In genomic region chr10:87904324-87904723, GRCm38 (mm10) we compare ENCODE assay signal across 28 mouse cellular contexts. TPM values are rescaled to one million over a fixed set of nuclear protein-coding genes. Genes with fewer than 3 reads are reported as not detected.
DNase-seq lines count a peak whose midpoint lies in the region; ATAC-seq lines count a peak whose summit lies in the region.
"Had no signal": no experiment of that assay in that cellular context is flagged by ENCODE, and none has a peak within 500 bp of the region (broad histone marks: within the 10 kb centered on the region; RNA-seq: fewer than 3 reads in every experiment).

No protein-coding gene starts in this region.

- WGBS in embryonic facial prominence, embryonic 10.5 days: 72% methylated on average over 5 of the region's 5 CpGs

- H3K27ac ChIP-seq in embryonic facial prominence, embryonic 10.5 days (replicated peaks): 0 out of 2 replicates have a peak overlapping the region, but pooled peaks have one; percentile 54
- H3K27ac ChIP-seq: forebrain, embryonic 10.5 days; heart, embryonic 15.5 days; hindbrain, embryonic 14.5 days; left cerebral cortex, adult 2 months; limb, embryonic 15.5 days; midbrain, embryonic 12.5 days; neural tube, embryonic 15.5 days; stomach, postnatal 0 days had no signal

- peak; percentile 41; the same call in 1 of the 2 replicates for ATAC-seq in frontal cortex, adult (ENCODE audit: low TSS enrichment)
- ATAC-seq: inflammation-experienced regulatory T-cells, adult 6 months; Patski had no signal

- no peak for DNase-seq in frontal cortex, adult 2 months (ENCODE audit: extremely low spot score in 1 of 2, low spot score in 1 of 2)
- peak; percentile 11 to 25 for DNase-seq in layer of hippocampus, postnatal 14 days (ENCODE audit: low spot score in 2 of 2)
- DNase-seq in layer of hippocampus, adult 11-12 months (ENCODE audit: low spot score): no peak
- peak; percentile 12 for DNase-seq in brain, adult 2 months (ENCODE audit: low read depth, low spot score)
- DNase-seq in embryonic facial prominence, embryonic 10.5 days (ENCODE audit: low spot score): no peak
- DNase-seq in urinary bladder, postnatal 4 days (ENCODE audit: low spot score in 2 of 2): no peak
- DNase-seq: B cell, adult 2 months; cerebellum, adult 8-10 months; gastrocnemius, postnatal 14 days; heart, postnatal 4 days; kidney, adult 8-10 months; kidney, postnatal 14 days; right cerebral cortex, adult 18-20 months; thymus, adult 2 months; thymus, postnatal 4 days had no signal

- H3K9me3 ChIP-seq in embryonic facial prominence, embryonic 10.5 days: no peaks in the 10 kb centered on the region
- H3K9me3 ChIP-seq: forebrain, embryonic 10.5 days; G1E; heart, embryonic 15.5 days; limb, embryonic 15.5 days; midbrain, embryonic 12.5 days; neural tube, embryonic 15.5 days had no signal

- H3K4me3 ChIP-seq in embryonic facial prominence, embryonic 10.5 days: no peak overlapping the region
- H3K4me3 ChIP-seq: forebrain, embryonic 10.5 days; heart, embryonic 15.5 days; left cerebral cortex, adult 2 months; limb, embryonic 15.5 days; midbrain, embryonic 12.5 days; neural tube, embryonic 15.5 days had no signal

- H3K4me1 ChIP-seq in embryonic facial prominence, embryonic 10.5 days: peaks cover 15% of the 10 kb centered on the region
- H3K4me1 ChIP-seq: limb, embryonic 15.5 days; midbrain, embryonic 12.5 days had no signal

- no peaks in the 10 kb centered on the region for H3K27me3 ChIP-seq in embryonic facial prominence, embryonic 10.5 days (replicated peaks; ENCODE audit: low read depth, poor library complexity, severe bottlenecking)
- H3K27me3 ChIP-seq: CH12.LX; heart, embryonic 15.5 days; limb, embryonic 15.5 days; midbrain, embryonic 12.5 days; neural tube, embryonic 15.5 days; Patski had no signal

- no peaks in the 10 kb centered on the region for H3K36me3 ChIP-seq in embryonic facial prominence, embryonic 10.5 days (replicated peaks)
- H3K36me3 ChIP-seq: forebrain, embryonic 10.5 days; G1E; heart, embryonic 15.5 days; limb, embryonic 15.5 days; midbrain, embryonic 12.5 days; neural tube, embryonic 15.5 days had no signal

RNA-seq across cellular contexts. Expression of gene Igf1, which starts 46.3 kb away (rescaled TPM):
- 12.0 and 12.6 TPM in 2 replicates for polyA plus RNA-seq in frontal cortex, adult 2 months (2012; rRNA removed)
- 10 to 100 TPM; 12.7 to 16.0 TPM for total RNA-seq in layer of hippocampus, postnatal 14 days (2021)
- polyA plus RNA-seq in embryonic facial prominence, embryonic 10.5 days (2016; fragmentation: Nextera tagmentation; extraction: Ambion mirVana): 38.0 and 48.9 TPM in 2 replicates
- total RNA-seq: CH12.LX had no signal

Comparison
In these comparisons a context has a peak if more than half of its experiments do, and no peak if none do; other contexts are left out.
1. DNase-seq: peak in layer of hippocampus, postnatal 14 days (2 of 2) and brain, adult 2 months (single experiment); none in frontal cortex, adult 2 months (0 of 2), layer of hippocampus, adult 11-12 months (single experiment), embryonic facial prominence, embryonic 10.5 days (single experiment) and urinary bladder, postnatal 4 days (0 of 2).